Mouse (Mus musculus) neural tube, embryonic 12.5 days (tissue): ENCODE measurements around the gene Dcun1d2. TPM values are rescaled to one million over a fixed set of nuclear protein-coding genes. Genes with fewer than 3 reads are reported as not detected.
"Not testable (repeated sequence)": the region's sequence is repeated elsewhere in the genome, so short reads cannot be mapped to it uniquely, and the experiment has no call there.

Experiments used
- ATAC-seq: fragments of 200-750 bp; cut with Nextera tagmentation; 2 replicates; pipeline ENCODE4 v1.8.0; 2017; ENCODE audit warnings: low read depth, mild to moderate bottlenecking, moderate TSS enrichment, moderate library complexity; ENCODE audit not compliant: low FRiP score
- H3K27ac ChIP-seq: fragments of 300-500 bp; sonication (generic); 2 replicates; pipeline ENCODE4 v1.5.1; 2016
- H3K27me3 ChIP-seq: fragments of 300-500 bp; sonication (generic); replicated peaks from 2 replicates; pipeline ENCODE4 v1.6.1; 2016; ENCODE audit warnings: mild to moderate bottlenecking
- H3K36me3 ChIP-seq: fragments of 300-500 bp; sonication (generic); 2 replicates; pipeline ENCODE4 v1.6.1; 2016; ENCODE audit warnings: mild to moderate bottlenecking
- H3K4me1 ChIP-seq: fragments of 300-500 bp; sonication (generic); 2 replicates; pipeline ENCODE4 v1.6.1; 2016
- H3K4me2 ChIP-seq: fragments of 300-500 bp; sonication (generic); replicated peaks from 2 replicates; pipeline ENCODE4 v1.6.1; 2016; ENCODE audit warnings: mild to moderate bottlenecking
- H3K4me3 ChIP-seq: fragments of 300-500 bp; sonication (generic); 2 replicates; pipeline ENCODE4 v1.5.1; 2016
- H3K9ac ChIP-seq: fragments of 300-500 bp; sonication (generic); 2 replicates; pipeline ENCODE4 v1.6.1; 2016; ENCODE audit warnings: mild to moderate bottlenecking
- H3K9me3 ChIP-seq: fragments of 300-500 bp; sonication (generic); 2 replicates; pipeline ENCODE4 v1.6.1; 2016; ENCODE audit warnings: mild to moderate bottlenecking
- WGBS: fragments of 180-500 bp; shearing (Covaris S2); methylation state at CpG from one replicate; pipeline ENCODE4 v1.1.7; 2016; 5-methylcytosine and 5-hydroxymethylcytosine counted together
- polyA plus RNA-seq: library from polyadenylated mRNA; unstranded; fragments of >200 nt; fragmentation: Nextera tagmentation; extraction: Ambion mirVana; gene quantifications from 2 replicates; pipeline ENCODE4 v1.2.1, GENCODE M21; 2016

The Dcun1d2 gene
- polyA plus RNA-seq: 33.1 and 34.4 TPM in 2 replicates

DNA sequence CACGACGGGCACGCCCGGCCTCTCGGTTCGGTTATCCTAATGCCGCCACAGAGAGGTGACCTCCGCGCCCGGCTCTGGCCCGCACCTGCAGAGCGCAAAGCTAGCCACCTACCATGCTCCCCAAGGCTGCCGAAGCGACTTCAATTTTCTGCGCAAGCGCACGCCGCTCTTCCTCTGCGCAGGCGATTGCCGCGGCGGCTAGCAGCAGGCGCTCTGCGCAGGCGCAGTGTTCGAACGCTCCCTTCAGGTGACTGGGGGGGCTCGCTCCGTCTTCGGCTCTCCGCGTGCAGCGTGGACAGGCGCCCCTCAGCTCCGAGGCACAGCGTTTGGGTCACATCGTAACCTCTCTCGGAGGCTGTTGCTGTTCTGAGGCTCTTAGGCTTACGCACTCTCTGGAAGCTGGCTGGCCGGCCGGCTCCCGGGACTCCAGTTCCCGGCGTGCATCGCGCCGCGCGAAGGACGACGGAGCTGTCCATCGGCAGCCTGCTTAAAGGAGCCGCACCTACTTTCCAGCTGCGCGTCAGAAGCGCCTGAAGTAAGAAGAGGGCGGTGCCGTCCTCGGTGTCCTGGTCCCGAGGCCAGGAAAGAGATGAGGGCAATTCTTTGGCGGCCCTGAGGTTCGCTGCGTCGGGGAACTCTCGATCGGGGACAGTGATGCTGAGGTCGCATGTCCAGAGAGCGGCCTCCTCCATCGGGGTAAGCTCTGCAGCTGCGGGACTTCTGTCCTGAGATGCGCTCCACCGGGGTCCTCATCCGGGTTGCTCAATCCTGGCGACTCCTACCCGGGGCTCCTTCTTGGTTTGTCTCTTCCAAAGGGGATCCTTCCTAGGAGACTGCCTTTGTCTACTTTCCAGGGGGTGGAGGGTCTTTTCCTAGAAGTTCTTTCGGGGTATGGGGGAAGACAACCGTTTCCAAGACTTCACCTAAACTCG lies at the start of gene Dcun1d2, which contains the start of gene Tmco3:
Dcun1d2 (minus strand) TSS at position 440 of the 932 bp plus-strand sequence.
Tmco3 (plus strand) TSS at position 499 of the 932 bp plus-strand sequence.
- no peaks in the 10 kb centered on the region for H3K27me3 ChIP-seq
- no peaks in the 10 kb centered on the region for H3K9me3 ChIP-seq
- under 1% methylated on average over 79 of the region's 79 CpGs for WGBS
- peaks cover 12% of the 10 kb centered on the region; the same call in 1 of the 2 replicates for H3K36me3 ChIP-seq
- ATAC-seq: peak; percentile 91
- peak within 1 kb of the TSS; percentile 81 for H3K4me3 ChIP-seq
- peak within 1 kb of the TSS; percentile 65; the same call in 1 of the 2 replicates for H3K27ac ChIP-seq
- peak within 1 kb of the TSS; percentile 94 for H3K4me2 ChIP-seq
- peak within 1 kb of the TSS; percentile 74 for H3K9ac ChIP-seq
- H3K4me1 ChIP-seq: peaks cover 16% of the 10 kb centered on the region

GRCm38 (mm10) chr8:13337678-13338077 lies 49.7 kb upstream of the Dcun1d2 start:
- Histone ChIP-seq H3K27ac (no peak overlapping the region), H3K9me3 (no peaks in the 10 kb centered on the region), H3K27me3 (no peaks in the 10 kb centered on the region), H3K4me3 (no peak overlapping the region), H3K4me1 (peaks cover 16% of the 10 kb centered on the region), H3K36me3 (peaks cover 24% of the 10 kb centered on the region), H3K4me2 (peak overlapping the region; percentile 92), H3K9ac (no peak overlapping the region)
- WGBS: 85% methylated on average over 3 of the region's 3 CpGs
- no peak for ATAC-seq

GRCm38 (mm10) chr8:13337245-13337644 lies 49.3 kb upstream of the Dcun1d2 start:
- H3K4me2 ChIP-seq, H3K9ac ChIP-seq, H3K4me3 ChIP-seq, H3K27ac ChIP-seq, H3K27me3 ChIP-seq, ATAC-seq, H3K9me3 ChIP-seq: not testable (repeated sequence)
- H3K36me3 ChIP-seq: peaks cover 20% of the 10 kb centered on the region
- WGBS: 90% methylated on average over 6 of the region's 6 CpGs
- peaks cover 16% of the 10 kb centered on the region for H3K4me1 ChIP-seq

GRCm38 (mm10) chr8:13334671-13335070 lies 46.7 kb upstream of the Dcun1d2 start:
- no peaks in the 10 kb centered on the region for H3K9me3 ChIP-seq
- H3K36me3 ChIP-seq: no peaks in the 10 kb centered on the region
- H3K4me1 ChIP-seq: no peaks in the 10 kb centered on the region; the same call in 1 of the 2 replicates
- no peaks in the 10 kb centered on the region for H3K27me3 ChIP-seq
- no peak overlapping the region for H3K9ac ChIP-seq
- H3K4me2 ChIP-seq: no peak overlapping the region
- H3K4me3 ChIP-seq: no peak overlapping the region
- no peak overlapping the region for H3K27ac ChIP-seq
- 56% methylated on average over 1 of the region's 1 CpGs for WGBS
- ATAC-seq: no peak

GRCm38 (mm10) chr8:13326598-13326997 lies 38.7 kb upstream of the Dcun1d2 start:
- H3K9me3 ChIP-seq: no peaks in the 10 kb centered on the region
- ATAC-seq: no peak
- no peak overlapping the region for H3K4me2 ChIP-seq
- no peak overlapping the region for H3K4me3 ChIP-seq
- no peak overlapping the region for H3K9ac ChIP-seq
- H3K27me3 ChIP-seq: no peaks in the 10 kb centered on the region
- H3K27ac ChIP-seq: no peak overlapping the region
- no peaks in the 10 kb centered on the region for H3K4me1 ChIP-seq
- WGBS: 37% methylated on average over 5 of the region's 5 CpGs
- no peaks in the 10 kb centered on the region for H3K36me3 ChIP-seq

- WGBS: 93% methylated on average over 10 of the region's 10 CpGs
- Histone ChIP-seq H3K27me3 (no peaks in the 10 kb centered on the region), H3K4me1 (no peaks in the 10 kb centered on the region), H3K9ac (no peak overlapping the region), H3K4me3 (no peak overlapping the region), H3K27ac (no peak overlapping the region), H3K4me2 (no peak overlapping the region), H3K9me3 (no peaks in the 10 kb centered on the region), H3K36me3 (peaks cover 69% of the 10 kb centered on the region)
- no peak for ATAC-seq
Measured at GRCm38 (mm10) chr8:13316671-13317070, 28.7 kb upstream of the Dcun1d2 start.

DNA sequence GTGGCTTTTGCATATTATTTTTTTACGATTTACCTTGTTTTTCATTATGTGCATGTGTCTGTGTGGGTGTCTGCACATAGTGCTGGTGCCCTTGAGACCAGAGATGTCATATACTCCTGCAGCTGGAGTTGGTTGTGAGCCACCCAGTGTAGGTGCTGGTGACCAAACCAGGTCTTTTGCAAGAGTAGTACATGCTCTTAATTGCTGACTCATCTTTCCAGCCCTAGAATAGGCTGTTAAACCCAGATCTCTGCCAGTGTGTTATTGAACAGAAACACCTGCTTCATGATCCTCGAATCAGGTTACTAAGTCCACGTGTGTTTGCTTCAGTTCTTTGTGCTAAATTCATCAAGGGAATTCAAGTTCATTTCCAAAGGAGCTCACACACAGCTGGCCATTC lies 27.0 kb upstream of the Dcun1d2 start:
- 91% methylated on average over 3 of the region's 3 CpGs for WGBS
- ATAC-seq: no peak
- Histone ChIP-seq H3K4me1 (no peaks in the 10 kb centered on the region), H3K4me2 (no peak overlapping the region), H3K9me3 (no peaks in the 10 kb centered on the region), H3K4me3 (no peak overlapping the region), H3K27me3 (no peaks in the 10 kb centered on the region), H3K27ac (no peak overlapping the region), H3K9ac (no peak overlapping the region), H3K36me3 (peaks cover 75% of the 10 kb centered on the region)

DNA sequence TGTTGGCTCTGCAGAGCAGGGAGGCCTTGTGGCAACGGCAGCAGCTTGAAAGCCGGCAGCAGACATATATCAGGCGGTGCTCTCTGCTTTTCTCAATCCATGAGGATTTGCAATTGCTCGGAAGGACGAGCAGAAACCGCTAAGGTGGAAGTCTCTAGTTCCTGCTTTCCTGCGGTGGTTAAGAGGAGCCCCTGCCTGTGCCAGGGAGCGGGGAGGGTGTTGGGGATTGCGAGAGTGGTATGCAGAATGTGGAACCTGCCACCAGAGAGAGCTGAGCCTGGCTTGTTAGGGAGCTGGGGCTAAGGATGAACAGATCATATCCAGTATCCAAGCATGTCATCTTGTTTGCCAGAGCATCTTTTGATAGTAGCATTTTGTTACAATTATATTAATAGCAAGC lies 19.0 kb upstream of the Dcun1d2 start:
- Histone ChIP-seq H3K36me3 (peaks cover 69% of the 10 kb centered on the region), H3K27ac (no peak overlapping the region), H3K4me1 (no peaks in the 10 kb centered on the region), H3K9me3 (0 out of 2 replicates have a peak, but pooled peaks cover 5% of the 10 kb centered on the region), H3K4me3 (no peak overlapping the region), H3K4me2 (no peak overlapping the region), H3K9ac (no peak overlapping the region), H3K27me3 (no peaks in the 10 kb centered on the region)
- WGBS: 84% methylated on average over 9 of the region's 9 CpGs
- ATAC-seq: no peak

DNA sequence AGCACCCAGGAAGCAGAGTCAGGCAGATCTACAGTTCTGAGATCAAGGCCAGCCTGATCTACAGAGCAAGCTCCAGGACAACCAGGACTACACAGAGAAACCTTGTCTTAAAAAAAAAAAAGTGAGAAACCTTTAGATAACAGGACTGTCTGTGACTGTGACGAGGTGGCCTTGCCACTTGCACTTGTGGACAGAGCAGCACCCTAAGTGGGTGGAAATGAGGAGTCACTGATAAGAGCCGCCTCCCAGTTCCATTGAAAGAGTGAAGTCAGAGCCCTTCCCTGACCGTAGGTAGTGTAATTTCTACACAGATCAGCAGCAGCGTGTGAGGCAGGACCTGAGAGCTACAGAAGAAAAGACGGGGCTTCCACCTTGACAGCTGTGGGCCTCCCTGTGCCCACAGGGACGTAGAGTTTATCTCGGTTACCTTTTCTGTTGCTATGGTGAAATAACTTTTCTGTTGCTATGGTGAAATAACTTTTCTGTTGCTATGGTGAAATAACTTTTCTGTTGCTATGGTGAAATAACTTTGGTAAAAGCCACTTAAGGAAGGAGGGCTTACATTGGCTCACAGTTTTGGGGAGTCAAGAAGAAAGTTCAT lies 18.5 kb upstream of the Dcun1d2 start:
- ATAC-seq: no peak
- Histone ChIP-seq H3K27ac (no peak overlapping the region), H3K9me3 (0 out of 2 replicates have a peak, but pooled peaks cover 5% of the 10 kb centered on the region), H3K4me3 (no peak overlapping the region), H3K9ac (no peak overlapping the region), H3K4me1 (no peaks in the 10 kb centered on the region), H3K4me2 (no peak overlapping the region), H3K27me3 (no peaks in the 10 kb centered on the region), H3K36me3 (peaks cover 69% of the 10 kb centered on the region)
- WGBS: 86% methylated on average over 7 of the region's 7 CpGs

GRCm38 (mm10) chr8:13305884-13306283 lies 18.0 kb upstream of the Dcun1d2 start:
- Histone ChIP-seq H3K9ac (no peak overlapping the region), H3K9me3 (0 out of 2 replicates have a peak, but pooled peaks cover 5% of the 10 kb centered on the region), H3K4me3 (no peak overlapping the region), H3K27ac (no peak overlapping the region), H3K4me1 (no peaks in the 10 kb centered on the region), H3K36me3 (peaks cover 68% of the 10 kb centered on the region), H3K27me3 (no peaks in the 10 kb centered on the region), H3K4me2 (no peak overlapping the region)
- no peak for ATAC-seq
- WGBS: 95% methylated on average over 4 of the region's 4 CpGs

DNA sequence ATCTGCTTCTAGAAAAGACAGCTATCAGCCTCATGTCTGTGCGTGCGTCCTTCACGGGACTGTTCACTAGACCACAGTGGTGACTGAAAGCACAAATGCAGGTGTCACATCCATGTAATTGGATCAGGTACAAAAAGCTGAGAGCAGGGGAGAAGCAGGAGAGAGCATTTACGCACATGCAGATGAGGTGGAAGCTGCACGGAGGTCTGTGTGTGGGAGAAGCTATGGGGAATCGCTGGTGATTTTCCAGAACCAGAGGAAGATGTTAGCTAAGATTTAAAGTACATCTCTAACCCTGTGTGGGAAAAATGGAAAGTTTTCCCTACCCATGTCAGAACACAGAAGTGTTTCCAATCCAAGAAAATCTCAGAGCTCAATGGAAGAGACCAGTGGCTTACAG lies 17.5 kb upstream of the Dcun1d2 start:
- Histone ChIP-seq H3K4me2 (no peak overlapping the region), H3K27me3 (no peaks in the 10 kb centered on the region), H3K4me1 (no peaks in the 10 kb centered on the region), H3K4me3 (no peak overlapping the region), H3K27ac (no peak overlapping the region), H3K9ac (no peak overlapping the region), H3K9me3 (0 out of 2 replicates have a peak, but pooled peaks cover 5% of the 10 kb centered on the region), H3K36me3 (peaks cover 68% of the 10 kb centered on the region)
- 95% methylated on average over 6 of the region's 6 CpGs for WGBS
- no peak for ATAC-seq

- H3K27me3 ChIP-seq: no peaks in the 10 kb centered on the region
- H3K4me2 ChIP-seq: no peak overlapping the region
- ATAC-seq: no peak
- no peak overlapping the region for H3K4me3 ChIP-seq
- no peak overlapping the region for H3K9ac ChIP-seq
- WGBS: 97% methylated on average over 7 of the region's 7 CpGs
- no peak overlapping the region for H3K27ac ChIP-seq
- H3K36me3 ChIP-seq: peaks cover 78% of the 10 kb centered on the region
- H3K9me3 ChIP-seq: 0 out of 2 replicates have a peak, but pooled peaks cover 10% of the 10 kb centered on the region
- H3K4me1 ChIP-seq: no peaks in the 10 kb centered on the region
Measured at GRCm38 (mm10) chr8:13301036-13301435, 13.1 kb upstream of the Dcun1d2 start.
